Mouse (Mus musculus) thymus, postnatal 10 days (tissue): ENCODE results near the gene Cmc4.

Experiments used
- DNase-seq, 2 experiments: peaks; one replicate each; pipeline ENCODE4 v3.0.0; 2021; ENCODE audit warnings: low spot score in 2 of 2

Cmc4 gene

DNA sequence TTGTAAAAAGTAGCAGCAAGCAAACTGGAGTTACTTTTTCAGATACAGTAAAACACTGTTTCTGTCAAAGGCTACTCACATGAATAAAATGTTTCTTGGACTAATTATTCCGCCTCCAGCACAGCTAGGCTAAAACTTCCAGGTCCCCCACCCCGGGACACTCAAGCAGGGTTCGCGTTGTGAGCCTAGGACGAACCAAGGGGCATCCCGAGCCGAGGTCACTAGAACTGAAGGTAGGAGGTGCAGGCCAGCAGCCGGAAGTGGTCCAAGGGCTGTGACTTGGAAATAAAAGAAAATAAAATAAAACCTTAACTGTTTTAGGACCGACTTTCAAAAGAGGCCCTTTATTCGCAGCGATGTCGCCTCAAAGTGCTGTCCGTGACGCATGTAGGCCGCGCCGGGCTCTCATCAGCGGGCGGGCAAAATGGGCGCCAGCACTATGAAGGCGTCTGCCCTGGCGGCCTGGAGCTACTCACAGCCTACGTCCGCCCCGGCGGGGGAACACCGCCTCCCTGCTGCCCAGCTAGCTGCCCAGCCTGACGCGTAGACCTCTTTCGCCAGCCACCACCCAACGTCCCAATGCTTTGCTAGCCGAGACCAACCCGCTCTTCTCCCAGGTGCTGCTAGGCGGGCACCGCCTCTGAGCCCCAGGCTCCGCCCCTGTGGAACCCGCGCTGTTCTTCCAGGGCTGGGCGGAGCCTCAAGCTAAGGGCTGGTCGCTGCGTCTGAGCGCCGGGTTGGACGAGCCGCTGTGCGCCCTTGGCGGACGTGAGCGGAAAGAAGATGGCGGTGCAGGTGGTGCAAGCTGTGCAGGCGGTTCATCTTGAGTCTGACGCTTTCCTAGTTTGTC is at the start of gene Cmc4, which contains the start of the genes Mtcp1 and Brcc3:
Gene Cmc4, minus strand, starts transcription at position 649 of the 850 bp plus-strand sequence.
Gene Mtcp1, minus strand, starts transcription at position 653 of the 850 bp plus-strand sequence.
Gene Brcc3, plus strand, starts transcription at position 693 of the 850 bp plus-strand sequence.
- peak; percentile 80 for DNase-seq

- DNase-seq: no peak
Observed at GRCm38 (mm10) chrX:75454597-75454996, 38.2 kb upstream of the Cmc4 start.

DNA sequence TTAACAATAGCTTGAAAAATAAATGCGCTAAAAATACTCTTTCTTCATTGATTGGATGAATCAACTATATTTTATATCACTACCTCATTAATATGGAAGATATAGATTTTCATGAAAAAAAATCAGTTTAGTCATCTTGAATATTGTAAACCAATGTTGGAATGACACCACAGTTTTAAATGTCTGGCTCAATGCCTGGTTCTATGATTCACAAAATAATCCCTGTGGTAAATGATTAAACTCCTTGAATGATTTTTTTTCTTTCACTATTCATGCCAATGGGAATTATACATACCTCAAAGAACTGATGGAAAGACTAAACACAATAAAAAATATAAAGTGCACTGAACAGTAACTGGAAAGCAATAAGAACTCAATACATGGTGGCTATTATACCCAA is 6.7 kb downstream of the Cmc4 start:
- DNase-seq: no peak

- DNase-seq: no peak
Observed at GRCm38 (mm10) chrX:75403350-75403749, 13.0 kb downstream of the Cmc4 start.

- no peak for DNase-seq
Observed at GRCm38 (mm10) chrX:75402668-75403067, 13.7 kb downstream of the Cmc4 start.

DNA sequence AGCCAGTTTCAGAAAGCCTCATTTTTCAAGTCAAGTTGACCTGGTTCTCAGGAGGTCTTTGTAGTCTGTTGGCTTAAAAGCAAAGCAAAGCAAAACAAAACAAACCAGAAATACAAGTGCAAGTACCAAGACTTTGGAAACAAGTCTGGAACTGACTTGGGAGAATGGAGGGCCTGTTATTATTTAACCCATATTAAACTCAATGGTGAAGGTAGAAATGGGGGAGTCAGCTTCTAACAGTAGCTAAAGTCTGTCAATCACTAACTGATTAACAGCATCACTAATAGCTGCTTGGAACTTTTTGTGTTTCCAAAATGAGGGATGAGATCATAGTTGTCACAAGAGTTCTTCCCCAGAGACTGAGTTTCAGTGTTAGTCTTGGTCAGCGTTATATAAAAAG is 16.9 kb downstream of the Cmc4 start:
- DNase-seq: no peak

- peak; percentile 46 to 72 for DNase-seq
Observed at GRCm38 (mm10) chrX:75382195-75382771, 34.1 kb downstream of the Cmc4 start, which contains the start of the genes Fundc2 and F8. Gene Fundc2, plus strand, starts transcription at chrX:75382399. Gene F8, minus strand, starts transcription at chrX:75382615.

DNA sequence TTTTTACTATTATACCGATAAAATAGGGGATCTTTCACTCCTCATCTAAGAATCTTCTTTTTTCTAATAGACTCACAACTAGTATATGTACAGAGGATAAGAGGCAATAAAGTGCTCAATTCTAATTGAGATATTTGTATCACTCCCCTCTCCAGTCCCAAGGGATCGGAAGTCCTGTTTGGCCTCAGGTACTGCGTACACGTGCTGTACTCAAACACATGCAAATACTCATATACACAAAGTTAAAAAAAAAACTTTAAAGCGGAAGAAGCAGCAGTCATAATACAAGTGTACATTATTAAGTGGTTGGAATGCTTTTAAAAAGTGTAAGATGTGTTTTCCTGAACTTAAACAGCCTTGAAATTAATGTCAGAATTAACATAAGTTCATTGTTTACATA is 34.7 kb downstream of the Cmc4 start:
- DNase-seq: no peak

DNA sequence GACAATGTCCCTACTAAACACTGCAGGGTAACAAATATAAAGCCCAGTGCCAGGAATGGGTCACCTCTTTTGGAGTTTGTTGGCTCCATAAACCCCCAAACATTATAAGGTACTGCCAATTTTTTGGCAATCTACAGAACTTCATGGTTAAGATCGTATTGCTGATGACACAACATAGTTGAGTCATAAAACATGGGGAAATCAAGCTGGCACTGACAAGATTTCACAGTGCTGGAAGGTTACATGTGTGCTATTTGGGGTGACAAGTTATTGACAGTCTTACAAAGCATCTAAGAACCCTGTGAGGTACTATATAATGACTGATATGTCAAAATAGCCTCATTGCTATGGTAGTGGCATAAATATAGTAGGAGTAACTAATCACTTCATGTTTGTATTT is 35.2 kb downstream of the Cmc4 start:
- no peak for DNase-seq

DNA sequence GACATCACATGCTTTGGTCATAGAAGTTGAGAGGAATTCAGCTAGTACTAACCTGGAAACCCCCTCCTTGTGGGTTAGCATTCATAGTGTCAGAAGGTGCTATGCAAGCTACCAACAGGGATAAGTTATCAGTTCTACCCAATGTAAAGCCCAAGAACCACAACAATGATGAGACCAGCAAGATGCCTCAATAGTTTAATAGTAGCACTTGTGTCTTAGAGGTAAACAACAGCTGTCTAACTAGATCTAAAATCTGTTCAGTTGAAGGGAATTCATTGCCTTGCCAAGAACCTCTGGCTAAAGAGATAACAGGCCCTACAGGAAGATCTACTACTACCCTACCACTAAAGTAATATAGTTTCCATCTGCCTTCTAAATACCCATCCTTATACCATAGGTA is 39.6 kb downstream of the Cmc4 start:
- no peak for DNase-seq

GRCm38 (mm10) chrX:75372666-75373425 is 43.5 kb downstream of the Cmc4 start:
- DNase-seq: no peak

DNA sequence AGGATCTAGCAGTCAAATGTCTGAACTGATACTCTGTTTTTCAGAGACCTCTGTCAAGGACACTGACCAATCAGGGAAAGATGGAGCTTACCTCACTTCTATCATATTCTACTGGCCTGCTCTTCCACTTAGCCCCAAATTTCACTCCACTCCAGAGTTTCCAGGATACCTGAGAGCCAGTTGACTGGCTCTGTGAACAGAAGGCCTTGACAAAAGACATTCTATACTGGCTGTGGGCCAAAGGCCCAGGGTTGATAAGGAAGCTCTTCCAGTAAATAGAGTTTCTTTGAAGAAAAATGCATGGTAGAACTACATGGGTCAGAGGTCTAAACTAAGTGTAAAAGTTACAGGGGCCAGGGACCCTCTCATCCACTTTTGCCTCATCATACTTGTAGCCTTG is 46.2 kb downstream of the Cmc4 start:
- DNase-seq: no peak
